Mouse (Mus musculus) stomach, postnatal 0 days (tissue): ENCODE measurements around the gene Raver1.

Experiments
- CTCF ChIP-seq: IDR thresholded peaks from 2 replicates; pipeline ENCODE4 v1.5.1; 2016; ENCODE audit warnings: antibody characterized with exemption, low read depth, mild to moderate bottlenecking, moderate library complexity
- EP300 ChIP-seq: optimal IDR thresholded peaks from 2 replicates; pipeline ENCODE3; 2016; ENCODE audit warnings: antibody characterized with exemption

GRCm38 (mm10) chr9:21072641-21073040 is 19.2 kb downstream of the Raver1 start:
- TF ChIP-seq CTCF (no peak), EP300 (no peak)
